Mouse (Mus musculus) kidney, adult 2 months (tissue): ENCODE results near the gene Fgf7. TPM values are rescaled to one million over a fixed set of nuclear protein-coding genes. Genes with fewer than 3 reads are reported as not detected.

Experiments
- DNase-seq: peaks from one replicate; pipeline ENCODE4 v3.0.0; 2021
- H3K27ac ChIP-seq: fragments of 200-500 bp; 2 replicates; pipeline ENCODE4 v1.5.1; 2012; ENCODE audit warnings: low read depth, low read length, control low read depth, inconsistent platforms; ENCODE audit not compliant: insufficient read depth
- H3K27me3 ChIP-seq: fragments of 200-500 bp; replicated peaks from 2 replicates; pipeline ENCODE4 v1.6.1; 2012; ENCODE audit warnings: mild to moderate bottlenecking, moderate library complexity, low read length, inconsistent platforms; ENCODE audit not compliant: control insufficient read depth, insufficient read depth
- H3K36me3 ChIP-seq: fragments of 200-500 bp; 2 replicates; pipeline ENCODE4 v1.6.1; 2012; ENCODE audit warnings: mild to moderate bottlenecking, moderate library complexity, low read length, inconsistent platforms; ENCODE audit not compliant: control insufficient read depth, insufficient read depth
- H3K4me1 ChIP-seq: fragments of 200-500 bp; 2 replicates; pipeline ENCODE4 v1.6.1; 2011; ENCODE audit warnings: low read length; ENCODE audit not compliant: control insufficient read depth, insufficient read depth
- H3K4me3 ChIP-seq: fragments of 200-500 bp; 2 replicates; pipeline ENCODE4 v1.5.1; 2011; ENCODE audit warnings: mild to moderate bottlenecking, low read depth, low read length, control low read depth; ENCODE audit not compliant: insufficient read depth
- CTCF ChIP-seq: fragments of 200-500 bp; conservative IDR thresholded peaks from 2 replicates; pipeline ENCODE4 v1.5.1; 2011; ENCODE audit warnings: low read depth, mild to moderate bottlenecking, control low read depth, low read length, moderate library complexity, mixed read lengths; ENCODE audit not compliant: insufficient read depth, insufficient read length
- POLR2A ChIP-seq: fragments of 200-500 bp; IDR thresholded peaks from one replicate; pipeline ENCODE4 v1.6.1; 2011; ENCODE audit warnings: low read depth, low read length, control low read depth
- WGBS: fragments of 180-500 bp; shearing (Covaris S2); methylation state at CpG from one replicate; pipeline ENCODE4 v1.1.7; 2018; 5-methylcytosine and 5-hydroxymethylcytosine counted together
- polyA plus RNA-seq: library from polyadenylated mRNA; depleted of rRNA; stranded (reverse); fragments of >200 nt; gene quantifications from 2 replicates; pipeline ENCODE4 v1.2.3, GENCODE M21; 2012

Gene Fgf7
- polyA plus RNA-seq, 1 experiment: 0.47 TPM

- TF ChIP-seq CTCF (no peak), POLR2A (no peak)
- no peak overlapping the region for H3K27ac ChIP-seq
- H3K4me3 ChIP-seq: no peak overlapping the region
- whole genome bisulfite sequencing: 35% methylated on average over 2 of the region's 2 CpGs
- H3K36me3 ChIP-seq: no peaks in the 10 kb centered on the region
- H3K27me3 ChIP-seq: no peaks in the 10 kb centered on the region
- H3K4me1 ChIP-seq: no peaks in the 10 kb centered on the region
- no peak for DNase-seq
These were observed 30.4 kb downstream of the Fgf7 start for GRCm38 (mm10) chr2:126064814-126065213.

DNA sequence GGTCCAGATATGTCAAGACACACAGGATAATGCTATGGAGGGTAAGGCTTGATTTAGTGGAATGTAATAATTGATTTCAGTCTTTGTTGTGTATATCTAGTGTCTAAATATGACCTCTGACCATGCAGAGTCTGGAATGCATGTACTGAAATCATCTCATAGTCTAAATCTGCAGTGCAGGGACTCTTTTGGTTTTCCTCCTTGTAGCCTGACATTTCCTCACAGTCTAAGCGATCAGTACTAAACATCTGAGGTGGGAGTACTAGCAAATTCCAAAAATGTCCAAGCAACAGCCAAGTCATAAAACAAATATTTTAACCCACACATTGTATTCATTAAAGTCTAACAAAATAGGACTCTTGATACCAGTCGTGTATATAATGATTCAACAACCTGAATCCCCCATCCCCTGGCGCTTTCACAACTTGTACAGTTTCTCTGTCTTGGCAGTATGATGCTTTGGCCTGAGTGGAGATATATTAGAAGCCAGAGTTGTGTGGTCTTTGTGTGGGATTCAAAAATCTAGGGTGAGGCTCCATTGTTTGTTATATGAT lies 30.9 kb downstream of the Fgf7 start:
- DNase-seq: no peak
- Histone ChIP-seq H3K4me1 (no peaks in the 10 kb centered on the region), H3K36me3 (no peaks in the 10 kb centered on the region), H3K27me3 (no peaks in the 10 kb centered on the region), H3K27ac (no peak overlapping the region), H3K4me3 (no peak overlapping the region)
- TF ChIP-seq POLR2A (no peak), CTCF (no peak)
- 80% methylated on average over 3 of the region's 3 CpGs for WGBS

- WGBS: 52% methylated on average over 1 of the region's 1 CpGs
These were observed 35.3 kb downstream of the Fgf7 start for GRCm38 (mm10) chr2:126069740-126070139.

DNA sequence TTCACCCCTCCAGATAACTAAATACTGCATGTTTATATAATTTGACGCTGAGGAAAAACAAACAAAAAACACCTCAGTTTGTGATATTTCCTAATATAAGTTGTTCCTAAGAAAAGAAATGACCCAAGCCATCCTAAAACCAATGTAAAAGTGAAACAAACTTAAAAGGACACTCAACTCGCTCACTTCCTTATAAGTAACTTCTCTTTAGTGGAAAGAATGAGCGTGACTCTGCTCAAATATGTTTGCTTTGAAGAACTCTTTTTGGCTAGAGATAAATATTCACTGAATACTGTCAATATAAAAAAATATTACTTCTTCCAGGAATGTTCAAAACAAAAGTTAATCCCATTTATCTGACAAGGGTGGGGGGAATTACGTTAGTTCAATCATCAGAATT lies 39.3 kb downstream of the Fgf7 start:
- Histone ChIP-seq H3K36me3 (no peaks in the 10 kb centered on the region), H3K4me3 (no peak overlapping the region), H3K27ac (no peak overlapping the region), H3K4me1 (no peaks in the 10 kb centered on the region), H3K27me3 (no peaks in the 10 kb centered on the region)
- WGBS: 86% methylated on average over 4 of the region's 4 CpGs
- TF ChIP-seq POLR2A (no peak), CTCF (no peak)
- DNase-seq: no peak

More at GRCm38 (mm10) chr2:126069740-126070139, 35.3 kb downstream of the Fgf7 start:
- no peak for DNase-seq
- no peak overlapping the region for H3K27ac ChIP-seq
- TF ChIP-seq CTCF (no peak), POLR2A (no peak)
- no peaks in the 10 kb centered on the region for H3K27me3 ChIP-seq
- no peaks in the 10 kb centered on the region for H3K36me3 ChIP-seq
- H3K4me3 ChIP-seq: no peak overlapping the region
- H3K4me1 ChIP-seq: no peaks in the 10 kb centered on the region

GRCm38 (mm10) chr2:126076506-126076905 lies 42.0 kb downstream of the Fgf7 start:
- Histone ChIP-seq H3K4me1 (no peaks in the 10 kb centered on the region), H3K4me3 (no peak overlapping the region), H3K27ac (no peak overlapping the region), H3K27me3 (no peaks in the 10 kb centered on the region), H3K36me3 (no peaks in the 10 kb centered on the region)
- 87% methylated on average over 6 of the region's 6 CpGs for WGBS
- no peak for DNase-seq
- TF ChIP-seq CTCF (no peak), POLR2A (no peak)

DNA sequence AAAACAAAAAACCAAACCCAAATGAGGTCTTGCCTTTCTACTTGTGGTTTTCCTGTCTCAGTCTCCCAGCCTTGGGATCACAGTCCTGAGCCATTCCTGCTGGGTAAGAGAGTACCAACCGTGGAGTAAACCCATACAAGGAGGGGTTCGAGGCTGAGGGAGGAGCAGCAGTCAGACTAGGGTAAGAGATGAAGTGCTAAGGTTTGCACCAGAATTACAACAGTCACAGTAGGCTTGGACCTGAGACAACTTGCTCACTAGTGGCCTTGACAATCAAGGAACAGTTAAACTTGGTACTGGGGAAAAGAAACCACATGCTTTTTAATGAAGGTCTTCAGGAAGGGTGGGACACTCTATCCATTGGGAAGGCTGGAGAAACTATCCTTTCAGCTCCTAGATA lies 44.6 kb downstream of the Fgf7 start:
- Histone ChIP-seq H3K4me3 (no peak overlapping the region), H3K36me3 (no peaks in the 10 kb centered on the region), H3K27ac (no peak overlapping the region), H3K27me3 (no peaks in the 10 kb centered on the region), H3K4me1 (no peaks in the 10 kb centered on the region)
- TF ChIP-seq CTCF (no peak), POLR2A (no peak)
- no peak for DNase-seq
- 60% methylated on average over 2 of the region's 2 CpGs for WGBS

GRCm38 (mm10) chr2:126084326-126084725 lies 49.9 kb downstream of the Fgf7 start:
- no peak for DNase-seq
- 81% methylated on average over 3 of the region's 3 CpGs for WGBS
- Histone ChIP-seq H3K27ac (no peak overlapping the region), H3K27me3 (no peaks in the 10 kb centered on the region), H3K4me1 (no peaks in the 10 kb centered on the region), H3K36me3 (no peaks in the 10 kb centered on the region), H3K4me3 (no peak overlapping the region)
- no peak for TF ChIP-seq CTCF
- no peak for TF ChIP-seq POLR2A

DNA sequence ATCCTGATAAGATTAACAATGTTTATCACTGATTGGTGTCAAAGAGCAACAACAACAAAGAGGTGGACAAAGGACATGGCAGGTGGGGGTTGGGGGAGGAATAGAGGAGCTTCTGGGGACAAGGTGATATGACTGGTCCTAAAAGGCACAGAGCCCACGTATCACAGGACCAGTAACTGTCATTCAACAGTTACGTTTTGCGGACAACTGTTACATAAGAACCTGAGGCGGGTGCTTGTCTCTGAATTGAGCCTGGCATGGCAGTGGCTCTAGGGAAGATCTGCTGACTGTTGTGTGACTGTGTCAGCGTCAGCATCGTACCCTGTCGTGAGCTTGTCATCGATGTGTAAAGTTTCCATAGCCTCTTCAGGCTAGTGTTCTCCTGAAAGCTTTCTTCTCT lies 51.7 kb downstream of the Fgf7 start:
- Histone ChIP-seq H3K4me3 (no peak overlapping the region), H3K27me3 (no peaks in the 10 kb centered on the region), H3K27ac (no peak overlapping the region), H3K4me1 (no peaks in the 10 kb centered on the region), H3K36me3 (no peaks in the 10 kb centered on the region)
- DNase-seq: no peak
- 77% methylated on average over 8 of the region's 8 CpGs for WGBS
- TF ChIP-seq POLR2A (no peak), CTCF (no peak)
